Mouse (Mus musculus) cerebellum, adult 2 months (tissue): ENCODE data around the gene H2al1f.
"Not testable (repeated sequence)": the region's sequence is repeated elsewhere in the genome, so short reads cannot be mapped to it uniquely, and the experiment has no call there.

Experiments used
- CTCF ChIP-seq: fragments of 200-500 bp; IDR thresholded peaks from 2 replicates; pipeline ENCODE4 v1.5.1; 2011; ENCODE audit warnings: low read depth, mild to moderate bottlenecking, control low read depth, low read length, moderate library complexity, borderline replicate concordance; ENCODE audit not compliant: insufficient read depth
- POLR2A ChIP-seq: fragments of 200-500 bp; IDR thresholded peaks from 2 replicates; pipeline ENCODE4 v1.6.1; 2011; ENCODE audit warnings: low read length, control low read depth, borderline replicate concordance; ENCODE audit not compliant: insufficient read depth

GRCm38 (mm10) chrX:11314858-11315257 is at the start of gene H2al1f:
- not testable (repeated sequence) for TF ChIP-seq CTCF, POLR2A
